Mouse (Mus musculus) heart, embryonic 11.5 days (tissue): ENCODE measurements around the gene Il13. TPM values are rescaled to one million over a fixed set of nuclear protein-coding genes. Genes with fewer than 3 reads are reported as not detected.

Source experiments
- ATAC-seq: fragments of 200-750 bp; cut with Nextera tagmentation; replicated peaks from 2 replicates; pipeline ENCODE4 v1.8.0; 2017; ENCODE audit warnings: moderate library complexity; ENCODE audit not compliant: insufficient number of reproducible peaks, low FRiP score, low TSS enrichment
- H3K27ac ChIP-seq: fragments of 300-500 bp; sonication (generic); 2 replicates; pipeline ENCODE4 v1.5.1; 2014; ENCODE audit warnings: mild to moderate bottlenecking, low read depth, low read length
- H3K27me3 ChIP-seq: fragments of 300-500 bp; sonication (generic); 2 replicates; pipeline ENCODE4 v1.6.1; 2014; ENCODE audit warnings: mild to moderate bottlenecking, low read length, mixed read lengths; ENCODE audit not compliant: control insufficient read depth, insufficient read depth
- H3K36me3 ChIP-seq: fragments of 300-500 bp; sonication (generic); 2 replicates; pipeline ENCODE4 v1.6.1; 2014; ENCODE audit warnings: mild to moderate bottlenecking, low read length, moderate library complexity, mixed read lengths; ENCODE audit not compliant: control insufficient read depth, insufficient read depth
- H3K4me1 ChIP-seq: fragments of 300-500 bp; sonication (generic); 2 replicates; pipeline ENCODE4 v1.6.1; 2014; ENCODE audit warnings: low read length; ENCODE audit not compliant: control insufficient read depth, insufficient read depth
- H3K4me2 ChIP-seq: fragments of 300-500 bp; sonication (generic); 2 replicates; pipeline ENCODE4 v1.6.1; 2014; ENCODE audit warnings: mild to moderate bottlenecking, moderate library complexity
- H3K4me3 ChIP-seq: fragments of 300-500 bp; sonication (generic); 2 replicates; pipeline ENCODE4 v1.5.1; 2014; ENCODE audit warnings: low read depth, low read length
- H3K9ac ChIP-seq: fragments of 300-500 bp; sonication (generic); 2 replicates; pipeline ENCODE4 v1.6.1; 2014; ENCODE audit warnings: mild to moderate bottlenecking, low read depth, low read length, moderate library complexity
- H3K9me3 ChIP-seq: fragments of 300-500 bp; sonication (generic); replicated peaks from 2 replicates; pipeline ENCODE4 v1.6.1; 2016; ENCODE audit warnings: low read length; ENCODE audit not compliant: control insufficient read depth
- WGBS: fragments of 180-500 bp; shearing (Covaris S2); extraction: QIAGEN DNeasy Blood & Tissue Kit; methylation state at CpG from one replicate; pipeline ENCODE4 v1.1.7; 2014; ENCODE audit not compliant: insufficient replicate concordance; 5-methylcytosine and 5-hydroxymethylcytosine counted together
- polyA plus RNA-seq: library from polyadenylated mRNA; unstranded; fragments of >200 nt; fragmentation: Nextera tagmentation; extraction: Ambion mirVana; gene quantifications from 2 replicates; pipeline ENCODE4 v1.2.1, GENCODE M21; 2014

The Il13 gene
- polyA plus RNA-seq, 1 experiment from 2014 or later = not detected

DNA sequence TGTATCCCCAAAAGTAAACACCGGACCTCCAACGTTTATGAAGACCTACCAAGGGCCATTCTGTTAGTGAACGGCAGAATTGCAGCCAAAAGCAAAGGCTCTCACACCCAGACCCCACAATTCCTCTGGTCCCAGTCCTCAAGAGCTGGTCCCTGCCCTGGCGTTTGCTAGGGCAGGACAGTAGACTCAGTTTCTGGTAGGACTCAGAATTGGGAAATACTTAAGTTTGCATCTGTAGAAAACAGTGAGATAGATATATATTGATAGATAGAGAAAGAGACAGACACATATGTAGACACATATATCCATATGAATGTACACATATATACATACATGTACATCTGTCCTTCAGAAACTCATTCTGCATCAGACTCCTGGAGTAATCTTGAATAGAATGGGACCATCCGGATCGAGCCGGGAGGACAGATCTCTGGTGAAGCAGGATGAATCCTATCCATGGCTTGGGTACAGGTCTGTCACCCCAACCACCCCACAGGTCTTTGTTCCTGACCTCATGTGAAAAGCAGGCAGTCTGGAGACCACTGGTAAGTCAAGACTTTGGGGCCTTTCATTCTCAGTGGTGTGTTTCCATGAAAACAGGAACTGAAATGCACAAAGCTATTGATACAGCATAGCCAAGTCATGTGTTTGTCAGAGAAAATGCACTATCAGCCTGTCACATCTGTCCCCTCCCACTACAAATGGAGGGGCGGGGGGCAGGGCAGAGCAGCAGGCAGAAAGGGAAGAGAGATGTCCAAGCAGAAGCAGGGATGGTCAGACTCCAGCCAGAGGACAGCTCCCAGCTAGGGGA, 17.5 kb downstream of the Il13 start:
- Histone ChIP-seq H3K27ac (no peak overlapping the region), H3K9me3 (no peaks in the 10 kb centered on the region), H3K4me2 (no peak overlapping the region), H3K4me1 (peaks cover 6% of the 10 kb centered on the region), H3K9ac (no peak overlapping the region), H3K36me3 (no peaks in the 10 kb centered on the region), H3K27me3 (no peaks in the 10 kb centered on the region), H3K4me3 (no peak overlapping the region)
- WGBS = 73% methylated on average over 8 of the region's 8 CpGs
- ATAC-seq = no peak

DNA sequence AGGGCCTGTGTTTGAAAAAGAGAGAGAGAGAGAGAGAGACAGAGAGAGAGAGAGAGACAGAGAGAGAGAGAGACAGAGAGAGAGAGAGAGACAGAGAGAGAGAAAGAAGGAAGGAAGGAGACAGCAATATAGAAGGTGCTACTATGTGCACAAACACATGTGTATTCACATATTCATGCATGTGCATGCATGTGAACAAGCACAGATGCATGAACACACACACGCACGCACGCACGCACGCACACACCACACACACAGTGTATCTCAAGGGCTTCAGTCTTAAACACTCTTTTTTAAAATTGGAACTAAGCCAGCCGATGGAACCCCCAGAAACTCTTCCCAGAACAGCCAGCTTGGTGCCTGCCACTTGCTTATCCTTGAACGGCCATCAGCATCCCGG, 18.9 kb downstream of the Il13 start:
- Histone ChIP-seq H3K9me3 (no peaks in the 10 kb centered on the region), H3K27ac (no peak overlapping the region), H3K36me3 (no peaks in the 10 kb centered on the region), H3K4me1 (no peaks in the 10 kb centered on the region), H3K27me3 (no peaks in the 10 kb centered on the region), H3K9ac (no peak overlapping the region), H3K4me2 (no peak overlapping the region), H3K4me3 (no peak overlapping the region)
- no peak for ATAC-seq
- WGBS = 90% methylated on average over 8 of the region's 8 CpGs

DNA sequence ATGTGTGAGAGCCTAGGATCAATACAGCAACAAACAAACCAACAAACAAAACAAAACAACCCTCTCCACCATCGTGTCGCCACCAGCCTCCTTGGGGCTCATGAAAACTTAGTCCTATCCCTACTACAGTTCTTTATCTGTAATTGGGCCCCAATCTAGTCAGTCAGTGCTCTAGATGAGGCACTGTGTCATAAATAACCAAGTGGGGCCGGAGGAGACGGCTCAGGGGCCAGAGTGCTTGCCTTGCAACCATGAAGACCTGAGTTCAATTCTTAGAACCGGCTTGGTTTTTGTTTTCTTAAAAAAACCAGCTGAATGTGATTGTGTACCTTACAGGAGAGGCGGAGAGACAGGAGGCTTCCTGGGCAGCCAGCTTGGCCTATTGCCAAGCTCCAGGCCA, 19.3 kb downstream of the Il13 start:
- 66% methylated on average over 6 of the region's 6 CpGs for WGBS
- H3K4me1 ChIP-seq = no peaks in the 10 kb centered on the region
- H3K27me3 ChIP-seq = no peaks in the 10 kb centered on the region
- no peak overlapping the region for H3K4me3 ChIP-seq
- H3K27ac ChIP-seq = no peak overlapping the region
- no peaks in the 10 kb centered on the region for H3K36me3 ChIP-seq
- no peak overlapping the region for H3K9ac ChIP-seq
- ATAC-seq = no peak
- H3K9me3 ChIP-seq = no peaks in the 10 kb centered on the region
- H3K4me2 ChIP-seq = no peak overlapping the region

DNA sequence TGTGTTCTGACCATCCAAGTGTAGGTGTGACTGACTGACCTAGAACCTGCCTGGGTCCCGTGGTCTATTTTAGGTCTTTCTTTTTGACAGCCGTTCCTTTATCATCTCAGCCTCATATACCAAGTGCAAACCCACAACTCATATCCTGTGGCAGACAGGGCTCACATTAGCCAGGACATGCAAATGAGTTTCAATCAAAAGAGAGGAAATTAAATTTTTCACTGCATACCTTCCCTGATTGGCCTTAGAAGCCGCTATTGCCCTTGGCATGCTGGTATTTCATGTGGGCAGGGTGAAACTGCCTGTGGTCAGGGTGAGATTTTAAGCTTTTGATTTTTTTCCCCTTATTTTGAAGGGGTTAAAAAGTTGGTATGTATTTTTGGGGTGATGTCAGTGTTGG, 24.8 kb downstream of the Il13 start:
- Histone ChIP-seq H3K36me3 (no peaks in the 10 kb centered on the region), H3K9me3 (no peaks in the 10 kb centered on the region), H3K4me2 (no peak overlapping the region), H3K4me3 (no peak overlapping the region), H3K4me1 (0 out of 2 replicates have a peak, but pooled peaks cover 7% of the 10 kb centered on the region), H3K9ac (no peak overlapping the region), H3K27ac (no peak overlapping the region), H3K27me3 (no peaks in the 10 kb centered on the region)
- WGBS = 73% methylated on average over 3 of the region's 3 CpGs
- ATAC-seq = no peak

DNA sequence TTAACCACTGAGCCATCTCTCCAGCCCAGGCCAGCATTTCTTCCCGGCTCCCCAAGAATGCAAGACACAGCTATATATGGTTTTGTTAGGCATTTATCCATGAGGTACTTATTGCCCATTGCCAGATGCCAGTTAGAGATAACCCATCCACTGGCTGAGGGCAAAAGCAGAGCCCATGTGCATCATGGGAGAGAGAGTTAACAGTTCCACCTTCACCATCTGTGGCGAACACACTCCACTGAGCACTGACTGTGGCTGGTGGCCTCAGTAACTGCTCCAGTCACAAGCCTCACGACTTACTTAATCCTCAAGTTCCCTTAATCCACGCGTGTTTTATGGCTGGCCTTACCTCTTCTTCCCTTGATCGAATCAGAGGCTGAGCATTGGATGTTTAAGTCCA, 25.3 kb downstream of the Il13 start:
- 79% methylated on average over 6 of the region's 6 CpGs for WGBS
- Histone ChIP-seq H3K4me3 (no peak overlapping the region), H3K9me3 (no peaks in the 10 kb centered on the region), H3K36me3 (no peaks in the 10 kb centered on the region), H3K27ac (no peak overlapping the region), H3K9ac (no peak overlapping the region), H3K27me3 (no peaks in the 10 kb centered on the region), H3K4me2 (no peak overlapping the region), H3K4me1 (0 out of 2 replicates have a peak, but pooled peaks cover 7% of the 10 kb centered on the region)
- ATAC-seq = no peak

DNA sequence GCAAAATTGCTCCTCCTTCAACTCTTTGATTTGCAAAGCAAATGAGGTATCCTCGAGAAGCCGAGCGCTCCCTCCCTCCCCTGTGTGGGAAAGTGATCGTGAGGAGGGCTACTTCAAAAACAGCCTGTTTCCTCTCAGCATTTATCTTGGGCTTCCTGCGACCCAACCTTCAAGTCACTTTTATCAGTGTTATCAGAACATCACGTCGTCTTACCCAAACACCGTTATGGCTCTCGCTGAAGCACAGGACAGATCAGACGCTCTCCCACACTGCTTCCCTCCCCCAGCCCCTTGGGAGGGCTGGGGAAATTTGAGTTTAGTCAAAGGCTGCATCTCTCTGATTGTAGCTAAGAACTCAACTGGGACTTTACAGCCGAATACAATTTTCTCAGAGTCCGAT, 28.9 kb downstream of the Il13 start:
- Histone ChIP-seq H3K4me2 (peak overlapping the region; percentile 49), H3K4me3 (no peak overlapping the region), H3K27me3 (no peaks in the 10 kb centered on the region), H3K27ac (no peak overlapping the region), H3K4me1 (0 out of 2 replicates have a peak, but pooled peaks cover 7% of the 10 kb centered on the region), H3K9me3 (no peaks in the 10 kb centered on the region), H3K9ac (no peak overlapping the region), H3K36me3 (no peaks in the 10 kb centered on the region)
- ATAC-seq = no peak
- WGBS = 4% methylated on average over 12 of the region's 12 CpGs

DNA sequence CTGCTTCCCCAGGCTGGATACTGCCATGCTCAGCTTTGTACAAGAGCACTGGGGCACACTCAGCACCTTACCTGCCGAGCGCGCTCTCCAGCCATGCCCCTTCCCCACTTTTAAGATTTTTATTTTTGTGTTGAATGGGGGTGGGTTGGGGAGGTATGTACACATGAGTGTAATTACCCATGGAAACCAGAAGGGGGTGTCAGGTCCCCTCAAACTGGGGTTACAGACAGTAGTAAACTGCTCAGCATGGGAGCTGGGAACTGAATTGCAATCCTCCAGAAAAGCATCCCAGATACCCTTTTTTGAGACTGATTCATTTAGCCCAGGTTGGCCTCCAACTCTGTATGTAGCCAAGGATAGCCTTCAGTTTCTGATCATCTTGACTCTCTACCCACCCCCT, 29.5 kb downstream of the Il13 start:
- WGBS = 78% methylated on average over 3 of the region's 3 CpGs
- Histone ChIP-seq H3K9ac (no peak overlapping the region), H3K27ac (no peak overlapping the region), H3K4me1 (0 out of 2 replicates have a peak, but pooled peaks cover 7% of the 10 kb centered on the region), H3K9me3 (no peaks in the 10 kb centered on the region), H3K36me3 (no peaks in the 10 kb centered on the region), H3K27me3 (no peaks in the 10 kb centered on the region), H3K4me3 (no peak overlapping the region), H3K4me2 (no peak overlapping the region; the same call in 1 of the 2 replicates)
- no peak for ATAC-seq

DNA sequence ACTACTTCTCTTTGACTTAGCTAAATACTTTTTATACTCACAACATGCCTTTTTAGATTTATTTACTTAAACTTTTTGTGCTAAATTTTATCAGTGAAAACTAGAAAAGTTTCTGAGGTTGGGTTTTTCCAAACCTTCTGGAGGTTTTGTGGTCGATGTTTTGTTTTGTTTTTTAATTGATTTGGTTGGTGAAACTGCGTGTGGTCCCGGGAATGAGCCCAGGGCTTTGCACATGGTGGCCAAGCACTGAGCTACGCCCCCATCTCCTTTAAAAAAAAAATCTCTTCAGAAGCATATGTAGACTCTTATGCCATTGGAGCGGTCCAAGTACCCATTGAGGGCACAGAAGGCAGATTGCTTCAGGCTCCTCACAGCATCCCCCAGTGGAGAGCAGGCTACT, 43.4 kb downstream of the Il13 start:
- Histone ChIP-seq H3K4me1 (no peaks in the 10 kb centered on the region), H3K27ac (no peak overlapping the region), H3K4me3 (no peak overlapping the region), H3K27me3 (no peaks in the 10 kb centered on the region), H3K9ac (no peak overlapping the region), H3K9me3 (no peaks in the 10 kb centered on the region), H3K4me2 (no peak overlapping the region), H3K36me3 (0 out of 2 replicates have a peak, but pooled peaks cover 4% of the 10 kb centered on the region)
- WGBS = 88% methylated on average over 5 of the region's 5 CpGs
- ATAC-seq = no peak

DNA sequence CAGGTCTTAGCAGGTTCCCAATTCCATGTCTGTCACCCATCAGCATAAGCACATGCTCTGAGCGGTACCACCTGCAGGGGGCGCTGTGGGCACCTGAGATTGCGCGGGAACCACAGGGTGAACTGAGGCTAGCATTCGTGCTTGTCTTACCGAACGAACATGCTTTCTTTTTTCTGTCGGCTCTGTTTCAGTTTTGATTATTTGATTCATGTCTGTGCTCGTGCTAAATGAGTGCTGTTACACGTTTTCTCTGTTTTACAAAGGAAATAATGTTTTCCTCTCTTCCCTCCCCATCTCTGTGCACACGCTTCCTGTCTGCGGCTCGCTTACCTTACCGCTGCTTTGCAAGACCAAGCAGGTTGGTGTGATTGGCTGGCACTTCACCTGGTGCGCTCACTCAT, 44.1 kb downstream of the Il13 start:
- Histone ChIP-seq H3K9ac (no peak overlapping the region), H3K27ac (no peak overlapping the region), H3K4me2 (peak overlapping the region; percentile 37), H3K4me1 (no peaks in the 10 kb centered on the region), H3K4me3 (no peak overlapping the region), H3K36me3 (0 out of 2 replicates have a peak, but pooled peaks cover 6% of the 10 kb centered on the region), H3K9me3 (no peaks in the 10 kb centered on the region), H3K27me3 (no peaks in the 10 kb centered on the region)
- 39% methylated on average over 15 of the region's 15 CpGs for WGBS
- no peak for ATAC-seq
